Mouse (Mus musculus) heart, embryonic 13.5 days (tissue): ENCODE data around the gene Cd68. TPM values are rescaled to one million over a fixed set of nuclear protein-coding genes. Genes with fewer than 3 reads are reported as not detected.
"Not testable (repeated sequence)": the region's sequence is repeated elsewhere in the genome, so short reads cannot be mapped to it uniquely, and the experiment has no call there.

Experiments
- ATAC-seq: fragments of 200-750 bp; cut with Nextera tagmentation; 2 replicates; pipeline ENCODE4 v1.8.0; 2017; ENCODE audit warnings: moderate TSS enrichment; ENCODE audit not compliant: insufficient number of reproducible peaks, low FRiP score, low TSS enrichment; ENCODE audit errors: extremely low read depth
- H3K27ac ChIP-seq: fragments of 300-500 bp; sonication (generic); replicated peaks from 2 replicates; pipeline ENCODE4 v1.5.1; 2015; ENCODE audit warnings: moderate library complexity, mild to moderate bottlenecking, inconsistent platforms
- H3K27me3 ChIP-seq: fragments of 300-500 bp; sonication (generic); replicated peaks from 2 replicates; pipeline ENCODE4 v1.6.1; 2015; ENCODE audit warnings: mild to moderate bottlenecking, inconsistent platforms
- H3K36me3 ChIP-seq: fragments of 300-500 bp; sonication (generic); 2 replicates; pipeline ENCODE4 v1.6.1; 2015; ENCODE audit warnings: mild to moderate bottlenecking, inconsistent platforms
- H3K4me1 ChIP-seq: fragments of 300-500 bp; sonication (generic); 2 replicates; pipeline ENCODE4 v1.6.1; 2015; ENCODE audit warnings: inconsistent platforms
- H3K4me2 ChIP-seq: fragments of 300-500 bp; sonication (generic); 2 replicates; pipeline ENCODE4 v1.6.1; 2015; ENCODE audit warnings: inconsistent platforms, mild to moderate bottlenecking, moderate library complexity
- H3K4me3 ChIP-seq: fragments of 300-500 bp; sonication (generic); 2 replicates; pipeline ENCODE4 v1.5.1; 2015; ENCODE audit warnings: moderate library complexity, mild to moderate bottlenecking, inconsistent platforms
- H3K9ac ChIP-seq: fragments of 300-500 bp; sonication (generic); 2 replicates; pipeline ENCODE4 v1.6.1; 2015; ENCODE audit warnings: inconsistent platforms, mild to moderate bottlenecking, moderate library complexity
- H3K9me3 ChIP-seq: fragments of 300-500 bp; sonication (generic); 2 replicates; pipeline ENCODE4 v1.6.1; 2016; ENCODE audit warnings: inconsistent platforms
- WGBS: fragments of 180-500 bp; shearing (Covaris S2); methylation state at CpG from one replicate; pipeline ENCODE4 v1.1.7; 2015; ENCODE audit warnings: mixed read lengths; 5-methylcytosine and 5-hydroxymethylcytosine counted together
- polyA plus RNA-seq: library from polyadenylated mRNA; unstranded; fragments of >200 nt; fragmentation: Nextera tagmentation; extraction: Ambion mirVana; gene quantifications from 2 replicates; pipeline ENCODE4 v1.2.1, GENCODE M21; 2015

The Cd68 gene
- polyA plus RNA-seq, 1 experiment from 2014 or later, result 10.5 TPM

- Histone ChIP-seq H3K4me2 (no peak overlapping the region), H3K36me3 (peaks cover 100% of the 10 kb centered on the region), H3K4me1 (no peaks in the 10 kb centered on the region), H3K27ac (no peak overlapping the region), H3K4me3 (no peak overlapping the region), H3K9ac (no peak overlapping the region), H3K9me3 (no peaks in the 10 kb centered on the region), H3K27me3 (no peaks in the 10 kb centered on the region)
- ATAC-seq, result no peak
- 82% methylated on average over 5 of the region's 5 CpGs for WGBS
Measured at GRCm38 (mm10) chr11:69645860-69646259, 20.1 kb downstream of the Cd68 start.

DNA sequence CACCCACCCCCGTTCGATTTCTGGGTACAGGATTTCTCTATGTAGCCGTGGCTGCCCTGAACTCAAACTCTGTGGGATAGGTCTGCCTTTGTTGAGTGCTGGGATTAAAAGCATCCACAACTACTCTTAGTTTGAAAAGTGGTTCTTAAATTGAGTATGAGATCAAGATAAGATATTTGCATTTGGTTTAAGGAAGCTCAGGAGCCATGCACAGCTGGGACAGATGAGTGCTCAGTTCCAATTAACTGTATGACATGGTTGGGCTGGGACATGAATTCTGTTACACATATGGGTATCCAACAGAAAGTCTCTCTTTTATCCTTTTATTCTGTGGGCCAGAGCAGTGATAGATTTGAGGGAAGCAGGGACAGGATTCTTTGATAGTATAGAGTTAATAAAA is 30.5 kb downstream of the Cd68 start:
- no peaks in the 10 kb centered on the region for H3K27me3 ChIP-seq
- H3K36me3 ChIP-seq, result peaks cover 38% of the 10 kb centered on the region
- peaks cover 31% of the 10 kb centered on the region for H3K4me1 ChIP-seq
- peak overlapping the region; percentile 88 for H3K4me2 ChIP-seq
- WGBS, result 86% methylated on average over 3 of the region's 3 CpGs
- H3K9ac ChIP-seq, result no peak overlapping the region
- 0 out of 2 replicates have a peak overlapping the region, but pooled peaks have one; percentile 6 for H3K4me3 ChIP-seq
- no peak for ATAC-seq
- no peak overlapping the region for H3K27ac ChIP-seq
- no peaks in the 10 kb centered on the region for H3K9me3 ChIP-seq

GRCm38 (mm10) chr11:69633128-69633866 is 32.7 kb downstream of the Cd68 start:
- Histone ChIP-seq H3K9me3 (no peaks in the 10 kb centered on the region), H3K9ac (peak overlapping the region; percentile 99), H3K4me2 (peak overlapping the region; percentile 88), H3K36me3 (peaks cover 20% of the 10 kb centered on the region), H3K4me1 (peaks cover 31% of the 10 kb centered on the region), H3K27me3 (no peaks in the 10 kb centered on the region), H3K4me3 (peak overlapping the region; percentile 99), H3K27ac (peak overlapping the region; percentile 98)
- 1% methylated on average over 43 of the region's 50 CpGs for WGBS
- ATAC-seq, result peak; percentile 60

DNA sequence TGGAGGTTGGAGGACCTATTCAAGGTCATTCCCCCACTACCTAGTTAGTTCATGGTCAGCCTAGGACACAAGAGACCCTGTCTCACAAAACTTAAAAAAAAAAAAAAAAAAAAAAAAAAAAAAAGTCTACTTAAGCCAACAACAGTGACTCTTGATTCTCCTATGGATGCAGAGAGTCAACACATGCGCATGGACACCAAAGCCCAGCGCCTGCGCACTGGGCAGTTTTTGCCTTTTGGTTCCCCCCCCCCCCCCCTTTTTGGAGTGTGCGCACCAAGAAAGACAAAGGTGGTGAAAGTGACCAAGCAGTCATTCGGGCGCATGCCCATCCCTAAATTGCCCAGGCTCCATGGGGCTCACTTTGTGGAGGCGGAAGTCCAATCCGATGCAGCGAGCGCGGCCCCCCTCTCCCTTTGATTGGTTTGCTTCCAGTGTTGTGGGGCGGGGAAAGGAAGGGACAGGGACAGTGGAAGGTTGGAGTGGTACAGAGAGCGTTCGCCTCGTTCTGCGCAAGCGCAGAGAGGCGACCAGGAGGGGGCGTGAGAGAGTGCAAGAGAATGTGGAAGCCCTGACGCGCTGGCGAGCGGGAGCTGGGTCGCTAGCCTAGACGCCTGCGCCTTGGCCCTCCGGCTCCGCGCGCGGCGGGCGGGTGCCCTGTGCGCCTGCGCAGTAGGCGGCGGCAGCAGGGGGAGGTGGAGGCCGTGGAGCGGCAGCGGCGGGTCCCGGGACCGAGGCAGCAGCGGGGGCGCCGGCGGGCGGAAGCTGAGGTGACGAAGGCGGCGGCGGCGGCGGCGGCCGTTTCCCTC is 33.5 kb downstream of the Cd68 start, which contains the start of gene Fxr2:
Fxr2 (plus strand) TSS at position 707 of the 806 bp plus-strand sequence.
- Histone ChIP-seq H3K27me3 (no peaks in the 10 kb centered on the region), H3K9ac (peak within 1 kb of the TSS; percentile 99), H3K4me3 (peak within 1 kb of the TSS; percentile 99), H3K9me3 (no peaks in the 10 kb centered on the region), H3K27ac (peak within 1 kb of the TSS; percentile 98), H3K4me1 (peaks cover 31% of the 10 kb centered on the region), H3K4me2 (peak within 1 kb of the TSS; percentile 88), H3K36me3 (peaks cover 14% of the 10 kb centered on the region)
- under 1% methylated on average over 34 of the region's 56 CpGs for whole genome bisulfite sequencing
- ATAC-seq, result peak; percentile 95

GRCm38 (mm10) chr11:69629802-69630201 is 36.2 kb downstream of the Cd68 start:
- Histone ChIP-seq H3K27ac (no peak overlapping the region), H3K36me3 (no peaks in the 10 kb centered on the region), H3K4me1 (peaks cover 18% of the 10 kb centered on the region), H3K4me3 (no peak overlapping the region), H3K4me2 (no peak overlapping the region), H3K27me3 (no peaks in the 10 kb centered on the region), H3K9ac (no peak overlapping the region), H3K9me3 (no peaks in the 10 kb centered on the region)
- no peak for ATAC-seq
- WGBS, result 50% methylated on average over 1 of the region's 1 CpGs

DNA sequence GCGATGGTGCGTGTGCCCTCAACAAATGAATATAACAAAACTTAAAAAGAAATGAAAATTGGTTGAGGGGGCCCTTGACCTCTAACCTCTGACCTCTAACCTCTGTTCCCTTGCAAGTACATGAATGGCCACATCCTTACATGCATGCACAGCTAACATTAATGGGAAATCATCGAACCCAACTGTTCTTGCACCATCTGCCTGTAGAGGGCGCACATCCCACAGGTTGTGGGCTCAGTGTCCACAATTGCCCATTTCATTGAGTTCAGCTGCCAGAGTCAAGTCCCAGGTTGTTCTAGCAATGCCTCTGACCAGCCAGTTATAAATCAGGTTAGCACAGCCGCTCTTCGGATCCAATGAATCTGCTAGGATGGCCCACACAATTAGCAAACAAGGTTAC is 37.7 kb downstream of the Cd68 start:
- H3K27me3 ChIP-seq, result no peaks in the 10 kb centered on the region
- H3K27ac ChIP-seq, result no peak overlapping the region
- no peak overlapping the region for H3K4me3 ChIP-seq
- no peak for ATAC-seq
- 33% methylated on average over 6 of the region's 6 CpGs for WGBS
- no peak overlapping the region for H3K9ac ChIP-seq
- peaks cover 6% of the 10 kb centered on the region for H3K4me1 ChIP-seq
- no peak overlapping the region for H3K4me2 ChIP-seq
- no peaks in the 10 kb centered on the region for H3K36me3 ChIP-seq
- H3K9me3 ChIP-seq, result no peaks in the 10 kb centered on the region

GRCm38 (mm10) chr11:69624339-69624738 is 41.6 kb downstream of the Cd68 start:
- not testable (repeated sequence) for H3K36me3 ChIP-seq, H3K4me2 ChIP-seq, H3K27ac ChIP-seq, H3K4me3 ChIP-seq, ATAC-seq, H3K27me3 ChIP-seq, H3K9me3 ChIP-seq, H3K9ac ChIP-seq
- WGBS, result 90% methylated on average over 2 of the region's 2 CpGs
- H3K4me1 ChIP-seq, result peaks cover 22% of the 10 kb centered on the region

GRCm38 (mm10) chr11:69623006-69623405 is 42.9 kb downstream of the Cd68 start:
- H3K9ac ChIP-seq, result peak overlapping the region; percentile 90
- no peak overlapping the region for H3K27ac ChIP-seq
- no peaks in the 10 kb centered on the region for H3K27me3 ChIP-seq
- WGBS, result 73% methylated on average over 4 of the region's 4 CpGs
- no peak for ATAC-seq
- peak overlapping the region; percentile 73 for H3K4me3 ChIP-seq
- no peaks in the 10 kb centered on the region for H3K9me3 ChIP-seq
- H3K4me1 ChIP-seq, result peaks cover 22% of the 10 kb centered on the region
- no peaks in the 10 kb centered on the region for H3K36me3 ChIP-seq
- H3K4me2 ChIP-seq, result peak overlapping the region; percentile 81

DNA sequence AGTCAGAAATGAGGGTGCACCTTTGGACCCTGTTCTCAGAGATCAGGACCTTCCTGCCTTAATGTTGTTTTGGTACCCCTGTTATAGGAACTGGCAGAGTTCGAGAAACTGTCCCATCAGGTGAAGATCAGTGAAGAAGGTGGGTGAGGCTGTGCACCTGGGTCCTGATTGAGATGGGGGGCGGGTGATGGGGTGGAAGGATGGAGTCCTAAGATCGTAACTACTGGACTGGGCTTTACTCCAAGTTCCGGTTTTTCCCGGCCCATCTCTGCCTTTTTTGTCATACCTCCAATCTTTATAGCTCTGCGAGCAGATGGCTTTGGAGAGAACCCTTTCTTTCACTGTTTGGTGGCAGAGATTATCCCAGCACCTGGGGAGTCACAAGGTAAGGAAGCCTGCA is 43.5 kb downstream of the Cd68 start:
- Histone ChIP-seq H3K4me3 (peak overlapping the region; percentile 73), H3K27ac (peak overlapping the region; percentile 70; the same call in 1 of the 2 replicates), H3K9ac (peak overlapping the region; percentile 90), H3K9me3 (no peaks in the 10 kb centered on the region), H3K4me1 (peaks cover 22% of the 10 kb centered on the region), H3K36me3 (no peaks in the 10 kb centered on the region), H3K27me3 (no peaks in the 10 kb centered on the region), H3K4me2 (peak overlapping the region; percentile 81)
- ATAC-seq, result no peak
- WGBS, result 34% methylated on average over 6 of the region's 6 CpGs

DNA sequence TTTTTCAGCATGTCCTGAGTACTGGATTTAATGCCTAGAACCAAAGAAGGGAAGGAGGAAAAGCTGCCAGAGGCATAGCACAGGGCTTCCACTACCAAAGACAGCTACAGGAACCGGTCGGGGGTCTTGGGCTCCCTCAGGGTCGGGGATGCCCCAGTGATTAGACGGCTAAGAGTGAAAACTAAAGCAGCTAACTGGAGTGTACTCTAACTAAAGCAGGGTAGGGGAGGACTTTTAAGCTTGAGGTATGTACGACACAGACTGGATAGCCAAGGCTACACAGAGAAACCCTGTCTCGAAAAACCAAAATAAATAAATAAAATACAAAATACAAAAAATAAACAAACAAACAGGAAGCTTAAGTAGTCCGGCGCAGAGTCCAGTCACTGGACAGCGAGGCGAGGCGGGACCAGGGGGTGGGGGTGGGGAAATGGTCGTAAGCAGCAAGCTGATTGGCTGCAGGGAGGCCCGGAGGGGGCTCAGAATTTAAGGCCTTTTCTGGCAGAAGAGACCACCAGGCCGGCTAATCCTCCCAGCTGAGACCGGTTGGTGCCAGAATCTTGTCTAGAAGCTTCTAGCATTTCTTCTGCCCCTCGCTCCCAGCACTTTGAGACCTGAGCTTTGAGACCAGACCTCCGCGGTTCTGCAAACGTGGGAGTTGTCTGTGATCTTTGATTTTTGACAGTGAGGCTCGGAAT is 44.2 kb downstream of the Cd68 start, which contains the start of gene Sat2:
Sat2 (plus strand) TSS at position 454 of the 698 bp plus-strand sequence.
- Histone ChIP-seq H3K4me3 (peak within 1 kb of the TSS; percentile 73), H3K4me1 (peaks cover 22% of the 10 kb centered on the region), H3K4me2 (peak within 1 kb of the TSS; percentile 81), H3K27ac (peak within 1 kb of the TSS; percentile 70), H3K36me3 (no peaks in the 10 kb centered on the region), H3K9ac (peak within 1 kb of the TSS; percentile 90), H3K27me3 (peaks cover 4% of the 10 kb centered on the region; the same call in 1 of the 2 replicates), H3K9me3 (no peaks in the 10 kb centered on the region)
- 2% methylated on average over 20 of the region's 20 CpGs for WGBS
- peak; percentile 75; the same call in 1 of the 2 replicates for ATAC-seq
